Mouse (Mus musculus) kidney, adult 9 months (tissue): Measurements from ENCODE around the gene A2m.

ENCODE experiments used
- DNase-seq: peaks from one replicate; pipeline ENCODE4 v3.0.0; 2022

The A2m gene

GRCm38 (mm10) chr6:121635076-121635475, at the start of gene A2m:
Gene A2m (plus strand): TSS chr6:121635376.
- DNase-seq = no peak

GRCm38 (mm10) chr6:121590131-121590530, 45.0 kb upstream of the A2m start:
- no peak for DNase-seq

GRCm38 (mm10) chr6:121600927-121601326, 34.2 kb upstream of the A2m start:
- no peak for DNase-seq

- DNase-seq = no peak
Measured at GRCm38 (mm10) chr6:121607861-121608260, 27.3 kb upstream of the A2m start.

DNA sequence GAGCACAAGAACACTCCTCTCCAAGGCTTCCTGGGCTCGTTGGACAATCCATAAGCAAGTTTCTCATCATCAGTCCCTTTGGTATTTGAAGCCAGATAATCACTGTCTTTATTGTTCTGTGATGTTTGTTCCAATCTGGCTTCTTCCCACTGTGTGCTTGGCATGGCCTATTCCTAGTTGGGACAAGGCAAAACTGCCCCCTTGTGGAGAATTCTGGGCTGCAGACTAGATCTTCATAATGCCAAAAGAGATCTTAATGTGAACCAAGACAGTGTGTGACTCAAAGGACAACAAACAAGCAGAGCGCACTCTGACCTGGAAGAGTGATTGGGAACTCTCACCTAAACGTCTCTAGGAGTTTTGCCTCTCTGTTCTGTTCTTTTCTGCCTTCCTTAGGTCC, 23.4 kb upstream of the A2m start:
- peak; percentile 29 for DNase-seq

GRCm38 (mm10) chr6:121617476-121617875, 17.7 kb upstream of the A2m start:
- DNase-seq = no peak

DNA sequence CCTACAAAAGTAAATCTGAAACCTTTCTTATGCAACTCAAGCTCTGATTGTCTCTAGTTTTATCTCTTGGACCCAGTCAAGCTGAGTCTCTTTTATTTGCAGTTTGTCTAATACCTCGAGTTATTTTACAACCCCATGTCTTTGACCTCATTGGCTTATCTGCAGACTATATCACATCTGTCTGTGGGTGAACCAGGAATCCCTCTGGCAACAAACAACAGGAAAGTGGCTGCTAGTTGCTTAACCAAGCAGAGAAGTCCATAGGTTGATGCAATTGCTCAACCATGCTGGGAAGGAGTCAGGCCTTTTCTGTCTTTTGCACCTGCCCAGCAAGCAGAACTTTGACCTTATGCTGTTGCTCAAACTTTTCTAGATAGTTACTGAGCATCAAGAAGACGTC, 12.7 kb upstream of the A2m start:
- DNase-seq = no peak

DNA sequence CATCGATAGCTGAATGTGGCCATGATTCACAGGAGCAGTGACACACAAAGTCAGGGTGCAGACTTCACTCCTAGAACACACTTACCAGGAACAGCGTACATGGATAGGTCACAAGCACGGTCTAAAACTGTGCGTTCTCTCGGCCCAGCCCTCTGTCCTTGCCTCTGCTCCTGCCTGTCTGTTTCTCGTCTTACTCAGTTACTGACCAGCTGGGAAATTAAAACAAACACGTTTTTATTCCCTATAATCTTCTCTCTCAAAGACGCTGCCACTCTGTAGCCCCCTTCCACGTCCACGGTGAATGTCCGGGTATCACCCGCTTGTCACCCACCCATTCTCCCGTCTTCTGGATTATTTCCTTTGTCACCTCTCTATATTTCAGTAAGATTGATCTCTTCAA, 656 bp upstream of the A2m start:
- no peak for DNase-seq

- no peak for DNase-seq
Measured at GRCm38 (mm10) chr6:121635878-121636371, 749 bp downstream of the A2m start.

DNA sequence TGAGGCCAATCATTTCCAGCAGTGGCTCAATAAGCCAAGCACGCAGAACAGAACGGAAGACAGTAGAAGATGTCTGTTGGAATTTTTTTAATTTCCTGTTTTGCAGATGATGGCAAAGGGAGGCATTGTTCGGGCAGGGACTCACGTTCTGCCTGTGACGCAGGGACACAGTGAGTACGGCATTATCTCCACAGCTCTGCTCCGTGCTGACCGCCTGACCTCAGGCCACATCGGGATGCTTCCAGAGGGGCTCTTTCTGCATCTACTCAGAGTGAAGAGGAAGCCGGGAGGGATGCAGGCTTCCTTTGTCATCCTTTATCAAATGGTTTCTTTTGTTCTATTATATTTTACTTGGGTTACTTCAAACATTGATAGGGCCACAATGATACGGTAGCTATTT, 13.3 kb downstream of the A2m start:
- no peak for DNase-seq
